Mouse (Mus musculus) hindbrain, embryonic 16.5 days (tissue): ENCODE measurements around the gene Eefsec. TPM values are rescaled to one million over a fixed set of nuclear protein-coding genes. Genes with fewer than 3 reads are reported as not detected.
A peak's percentile ranks its signal among the peaks of the same experiment; 100 is the strongest.

Experiments
- ATAC-seq: fragments of 200-750 bp; cut with Nextera tagmentation; 2 replicates; pipeline ENCODE4 v1.8.0; 2017; ENCODE audit warnings: moderate TSS enrichment, moderate library complexity
- H3K27ac ChIP-seq: fragments of 300-500 bp; sonication (generic); 2 replicates; pipeline ENCODE4 v1.5.1; 2014; ENCODE audit warnings: low read depth, mild to moderate bottlenecking, control low read depth, low read length, moderate library complexity
- H3K27me3 ChIP-seq: fragments of 300-500 bp; sonication (generic); replicated peaks from 2 replicates; pipeline ENCODE4 v1.6.1; 2014; ENCODE audit warnings: low read length; ENCODE audit not compliant: control insufficient read depth, insufficient read depth
- H3K36me3 ChIP-seq: fragments of 300-500 bp; sonication (generic); 2 replicates; pipeline ENCODE4 v1.6.1; 2014; ENCODE audit warnings: mild to moderate bottlenecking, low read length, moderate library complexity, mixed read lengths; ENCODE audit not compliant: control insufficient read depth, insufficient read depth
- H3K4me1 ChIP-seq: fragments of 300-500 bp; sonication (generic); 2 replicates; pipeline ENCODE4 v1.6.1; 2014; ENCODE audit warnings: low read depth, low read length; ENCODE audit not compliant: control insufficient read depth, insufficient read depth
- H3K4me2 ChIP-seq: fragments of 300-500 bp; sonication (generic); 2 replicates; pipeline ENCODE4 v1.6.1; 2014; ENCODE audit warnings: mild to moderate bottlenecking, low read length, control low read depth, moderate library complexity
- H3K4me3 ChIP-seq: fragments of 300-500 bp; sonication (generic); 2 replicates; pipeline ENCODE4 v1.5.1; 2014; ENCODE audit warnings: mild to moderate bottlenecking, low read length, control low read depth, moderate library complexity
- H3K9ac ChIP-seq: fragments of 300-500 bp; sonication (generic); 2 replicates; pipeline ENCODE4 v1.6.1; 2014; ENCODE audit warnings: low read depth, mild to moderate bottlenecking, control low read depth, low read length, moderate library complexity
- H3K9me3 ChIP-seq: fragments of 300-500 bp; sonication (generic); 2 replicates; pipeline ENCODE4 v1.6.1; 2014; ENCODE audit warnings: mild to moderate bottlenecking, low read length, moderate library complexity; ENCODE audit not compliant: control insufficient read depth
- WGBS: fragments of 180-500 bp; shearing (Covaris S2); extraction: QIAGEN DNeasy Blood & Tissue Kit; methylation state at CpG from one replicate; pipeline ENCODE4 v1.1.7; 2014; 5-methylcytosine and 5-hydroxymethylcytosine counted together
- polyA plus RNA-seq: library from polyadenylated mRNA; unstranded; fragments of >200 nt; fragmentation: Nextera tagmentation; extraction: Ambion mirVana; gene quantifications from 2 replicates; pipeline ENCODE4 v1.2.1, GENCODE M21; 2015

Eefsec gene
- polyA plus RNA-seq, 1 experiment from 2014 or later, result 24.4 TPM

- H3K4me2 ChIP-seq, result no peak overlapping the region
- no peaks in the 10 kb centered on the region for H3K9me3 ChIP-seq
Observed at GRCm38 (mm10) chr6:88267068-88267467, 179.3 kb downstream of the Eefsec start.

GRCm38 (mm10) chr6:88266055-88266454 is 180.3 kb downstream of the Eefsec start:
- ATAC-seq, result no peak
- Histone ChIP-seq H3K4me1 (no peaks in the 10 kb centered on the region), H3K27me3 (no peaks in the 10 kb centered on the region), H3K9me3 (no peaks in the 10 kb centered on the region), H3K4me2 (no peak overlapping the region), H3K9ac (no peak overlapping the region), H3K36me3 (no peaks in the 10 kb centered on the region), H3K27ac (no peak overlapping the region), H3K4me3 (no peak overlapping the region)
- 70% methylated on average over 3 of the region's 3 CpGs for WGBS

More at GRCm38 (mm10) chr6:88267068-88267467, 179.3 kb downstream of the Eefsec start:
- Histone ChIP-seq H3K4me3 (no peak overlapping the region), H3K4me1 (no peaks in the 10 kb centered on the region), H3K27ac (no peak overlapping the region), H3K9ac (no peak overlapping the region), H3K27me3 (no peaks in the 10 kb centered on the region), H3K36me3 (no peaks in the 10 kb centered on the region)
- WGBS, result 94% methylated on average over 3 of the region's 3 CpGs
- ATAC-seq, result no peak

- 100% methylated on average over 1 of the region's 1 CpGs for WGBS
- no peaks in the 10 kb centered on the region for H3K36me3 ChIP-seq
- H3K27ac ChIP-seq, result no peak overlapping the region
- ATAC-seq, result no peak
- no peaks in the 10 kb centered on the region for H3K4me1 ChIP-seq
- no peaks in the 10 kb centered on the region for H3K27me3 ChIP-seq
- no peak overlapping the region for H3K4me2 ChIP-seq
- H3K9ac ChIP-seq, result no peak overlapping the region
- H3K4me3 ChIP-seq, result no peak overlapping the region
- no peaks in the 10 kb centered on the region for H3K9me3 ChIP-seq
Observed at GRCm38 (mm10) chr6:88265355-88265754, 181.0 kb downstream of the Eefsec start.

GRCm38 (mm10) chr6:88262160-88262559 is 184.2 kb downstream of the Eefsec start:
- Histone ChIP-seq H3K9me3 (no peaks in the 10 kb centered on the region), H3K27ac (no peak overlapping the region), H3K4me2 (no peak overlapping the region), H3K4me1 (no peaks in the 10 kb centered on the region), H3K36me3 (no peaks in the 10 kb centered on the region), H3K9ac (no peak overlapping the region), H3K4me3 (no peak overlapping the region), H3K27me3 (no peaks in the 10 kb centered on the region)
- 29% methylated on average over 9 of the region's 9 CpGs for WGBS
- peak; percentile 82 for ATAC-seq

- Histone ChIP-seq H3K36me3 (no peaks in the 10 kb centered on the region), H3K27ac (no peak overlapping the region), H3K4me3 (no peak overlapping the region), H3K27me3 (no peaks in the 10 kb centered on the region), H3K4me2 (no peak overlapping the region), H3K4me1 (no peaks in the 10 kb centered on the region), H3K9ac (no peak overlapping the region), H3K9me3 (no peaks in the 10 kb centered on the region)
- ATAC-seq, result no peak
- 97% methylated on average over 3 of the region's 3 CpGs for WGBS
Observed at GRCm38 (mm10) chr6:88260645-88261044, 185.7 kb downstream of the Eefsec start.

GRCm38 (mm10) chr6:88259621-88260020 is 186.7 kb downstream of the Eefsec start:
- no peak overlapping the region for H3K4me2 ChIP-seq
- no peaks in the 10 kb centered on the region for H3K4me1 ChIP-seq
- H3K27me3 ChIP-seq, result no peaks in the 10 kb centered on the region
- H3K9me3 ChIP-seq, result no peaks in the 10 kb centered on the region
- no peak for ATAC-seq
- H3K4me3 ChIP-seq, result no peak overlapping the region
- no peaks in the 10 kb centered on the region for H3K36me3 ChIP-seq
- no peak overlapping the region for H3K27ac ChIP-seq
- WGBS, result 93% methylated on average over 3 of the region's 3 CpGs
- no peak overlapping the region for H3K9ac ChIP-seq

- no peak overlapping the region for H3K4me3 ChIP-seq
- no peaks in the 10 kb centered on the region for H3K27me3 ChIP-seq
- ATAC-seq, result no peak
- WGBS, result 81% methylated on average over 4 of the region's 4 CpGs
- no peaks in the 10 kb centered on the region for H3K36me3 ChIP-seq
- H3K4me2 ChIP-seq, result no peak overlapping the region
- no peaks in the 10 kb centered on the region for H3K9me3 ChIP-seq
- H3K9ac ChIP-seq, result no peak overlapping the region
- H3K4me1 ChIP-seq, result no peaks in the 10 kb centered on the region
- no peak overlapping the region for H3K27ac ChIP-seq
Observed at GRCm38 (mm10) chr6:88255435-88255834, 190.9 kb downstream of the Eefsec start.

- H3K36me3 ChIP-seq, result no peaks in the 10 kb centered on the region
- no peaks in the 10 kb centered on the region for H3K27me3 ChIP-seq
- no peak overlapping the region for H3K4me3 ChIP-seq
- WGBS, result 77% methylated on average over 6 of the region's 6 CpGs
- H3K9me3 ChIP-seq, result no peaks in the 10 kb centered on the region
- no peak for ATAC-seq
- H3K9ac ChIP-seq, result no peak overlapping the region
- no peak overlapping the region for H3K27ac ChIP-seq
- H3K4me1 ChIP-seq, result no peaks in the 10 kb centered on the region
- H3K4me2 ChIP-seq, result no peak overlapping the region
Observed at GRCm38 (mm10) chr6:88254082-88254481, 192.3 kb downstream of the Eefsec start.

- WGBS, result 83% methylated on average over 7 of the region's 7 CpGs
- no peaks in the 10 kb centered on the region for H3K27me3 ChIP-seq
- H3K4me2 ChIP-seq, result no peak overlapping the region
- no peaks in the 10 kb centered on the region for H3K9me3 ChIP-seq
- H3K4me3 ChIP-seq, result no peak overlapping the region
- H3K36me3 ChIP-seq, result no peaks in the 10 kb centered on the region
- H3K9ac ChIP-seq, result no peak overlapping the region
- ATAC-seq, result no peak
- H3K27ac ChIP-seq, result no peak overlapping the region
- no peaks in the 10 kb centered on the region for H3K4me1 ChIP-seq
Observed at GRCm38 (mm10) chr6:88251798-88252478, 194.4 kb downstream of the Eefsec start.
